Mouse (Mus musculus) heart, postnatal 10 days (tissue): ENCODE measurements at regions not wholly inside any gene's neighbourhood (a gene's known extent, or its start where the extent isn't known, plus 50 kb on each side); places are given as distances from the start of the nearest gene placed in this dataset.
"Not testable (repeated sequence)": the region's sequence is repeated elsewhere in the genome, so short reads cannot be mapped to it uniquely, and the experiment has no call there.

Source experiments
- DNase-seq, 2 experiments: peaks; one replicate each; pipeline ENCODE4 v3.0.0; 2021
- intact Hi-C: fragments of 180-260 bp; cut with DNase I; formaldehyde crosslinking; loops from one replicate; pipeline ENCODE4 v1.15.1; 2025

DNA sequence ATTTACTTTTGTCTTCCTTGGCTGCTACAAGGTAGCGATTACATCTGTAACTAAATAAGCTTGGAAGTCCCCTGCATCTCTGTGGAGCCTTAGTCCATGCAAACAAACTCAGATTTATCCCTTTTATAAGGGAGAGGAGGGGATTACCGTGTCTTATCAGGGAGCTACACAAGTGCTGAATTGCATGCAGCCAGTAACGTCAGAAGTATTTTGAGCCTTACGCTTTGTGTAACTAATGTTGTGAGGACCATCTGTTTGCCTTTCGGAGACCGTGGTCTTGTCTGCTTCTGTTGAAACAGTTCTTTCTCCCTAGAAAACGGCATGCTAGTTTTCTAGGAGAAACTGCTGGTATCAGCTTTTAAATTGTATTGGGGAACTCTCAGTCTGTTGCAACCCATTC is 58.0 kb upstream of the Dmrta1 start:
- intact Hi-C loops: no loop called here
- DNase-seq: no peak

DNA sequence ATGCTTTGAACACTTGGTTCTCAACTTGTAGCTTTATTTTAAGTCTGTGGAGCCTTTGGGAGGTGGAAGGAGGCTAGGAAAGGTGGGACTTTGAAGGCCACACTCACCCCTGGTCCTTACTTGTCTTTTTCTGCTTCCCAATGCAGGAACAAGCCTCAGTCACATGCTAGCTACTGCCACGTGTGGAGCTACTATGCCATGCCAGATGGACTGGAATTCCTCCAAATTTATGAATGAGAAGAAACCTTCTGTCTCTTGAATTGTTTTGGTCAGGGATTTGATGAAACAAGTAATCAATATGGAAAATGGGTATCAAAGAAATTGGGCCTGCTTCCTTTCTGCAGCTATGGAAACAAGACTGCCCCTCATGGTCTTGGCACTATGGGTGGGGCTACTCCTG is 74.5 kb upstream of the Dmrta1 start:
- intact Hi-C loops: no loop called here
- DNase-seq: no peak

DNA sequence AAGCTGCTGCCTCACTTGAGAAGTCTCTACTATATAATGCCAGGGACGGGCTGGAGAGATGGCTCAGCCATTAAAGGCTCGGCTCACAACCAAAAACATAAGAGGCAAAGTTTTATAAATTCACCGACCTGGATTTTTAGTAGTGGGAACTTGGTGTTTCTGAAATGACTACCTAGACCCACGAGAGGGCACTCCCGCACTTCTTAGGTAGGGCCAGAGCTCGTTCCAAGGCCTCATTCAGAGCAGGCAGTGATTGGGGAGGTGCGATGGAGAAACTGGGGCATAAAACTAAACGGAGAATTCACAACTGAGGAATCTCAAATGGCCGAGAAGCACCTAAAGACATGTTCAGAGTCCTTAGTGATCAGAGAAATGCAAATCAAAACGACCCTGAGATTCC is 103.7 kb upstream of the Dmrta1 start:
- intact Hi-C loops: loop anchor here (2.0 kb wide), 1 partner anchor 117 kb away; no protein-coding TSS in a partner anchor
- DNase-seq: peak; percentile 18 to 35

GRCm38 (mm10) chr4:89554711-89555466 is 124.3 kb upstream of the Dmrta1 start:
- no peak for DNase-seq
- intact Hi-C loops: no loop called here

DNA sequence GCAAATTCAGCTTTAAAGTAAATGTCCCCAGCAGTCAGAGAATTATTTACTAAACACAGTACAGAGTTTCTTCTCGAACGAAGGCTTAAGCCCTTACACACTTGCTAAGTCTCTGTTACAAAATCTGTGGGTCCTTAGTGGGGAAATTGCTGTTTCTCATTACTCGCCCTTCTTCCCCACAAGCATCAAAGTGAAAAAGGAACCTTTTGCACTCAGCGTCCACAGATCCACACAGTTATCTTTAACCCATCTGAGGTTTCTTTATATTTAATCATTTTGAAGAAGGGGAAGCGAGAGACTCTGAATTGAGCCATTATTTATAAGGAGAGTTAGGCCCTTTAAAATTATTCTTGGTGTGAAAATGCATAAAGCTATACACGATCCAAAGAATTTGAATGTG is 126.7 kb upstream of the Dmrta1 start:
- intact Hi-C loops: no loop called here
- no peak for DNase-seq

DNA sequence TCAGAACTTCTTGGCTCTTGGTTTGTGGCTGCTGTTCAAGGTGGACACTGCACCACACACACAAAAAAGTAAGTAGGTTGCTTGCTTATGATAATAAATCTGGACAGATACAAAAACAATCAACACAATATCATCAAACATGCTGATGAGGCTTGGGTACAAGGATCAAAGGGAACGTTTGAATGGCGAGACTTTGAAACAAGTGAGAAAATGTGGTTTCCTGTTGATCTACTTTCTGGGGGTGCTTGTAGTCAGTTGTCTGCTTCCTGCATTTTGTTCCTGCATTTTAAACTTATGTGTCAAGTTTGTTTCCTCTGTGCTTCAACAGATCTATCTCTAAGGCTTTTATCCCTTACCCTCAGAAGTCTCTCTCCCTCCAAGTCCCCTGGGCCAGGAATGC is 128.7 kb upstream of the Dmrta1 start:
- intact Hi-C loops: no loop called here
- DNase-seq: no peak

- intact Hi-C loops: loop anchor here (2.0 kb wide), 1 partner anchor 160 kb away; no protein-coding TSS in a partner anchor
- DNase-seq: peak; percentile 27 to 49
Measured at GRCm38 (mm10) chr4:89532462-89532861, 146.8 kb upstream of the Dmrta1 start.

- no peak for DNase-seq
- intact Hi-C loops: no loop called here
Measured at GRCm38 (mm10) chr4:89530050-89530911, 149.0 kb upstream of the Dmrta1 start.

DNA sequence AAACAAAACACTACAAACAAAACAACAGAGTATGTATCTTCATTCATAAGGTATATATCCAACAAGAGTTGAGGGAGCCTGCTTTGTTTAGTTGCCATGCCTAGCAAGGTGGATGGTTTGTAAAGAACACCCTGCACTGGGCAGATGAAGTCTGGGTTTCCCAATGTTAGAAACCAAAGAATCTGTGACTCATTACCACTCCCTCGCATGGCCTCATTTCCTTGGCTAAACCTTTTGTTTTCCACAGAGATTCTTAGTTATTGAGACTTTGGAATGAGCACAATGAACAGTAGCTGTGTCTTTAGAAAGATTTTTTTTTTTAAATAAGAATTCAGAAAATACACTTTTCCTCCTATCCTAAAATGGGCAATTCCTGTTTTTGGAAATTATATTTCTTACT is 151.3 kb upstream of the Dmrta1 start:
- DNase-seq: no peak
- intact Hi-C loops: loop anchor here (10.0 kb wide), 1 partner anchor 663 kb away; no protein-coding TSS in a partner anchor

DNA sequence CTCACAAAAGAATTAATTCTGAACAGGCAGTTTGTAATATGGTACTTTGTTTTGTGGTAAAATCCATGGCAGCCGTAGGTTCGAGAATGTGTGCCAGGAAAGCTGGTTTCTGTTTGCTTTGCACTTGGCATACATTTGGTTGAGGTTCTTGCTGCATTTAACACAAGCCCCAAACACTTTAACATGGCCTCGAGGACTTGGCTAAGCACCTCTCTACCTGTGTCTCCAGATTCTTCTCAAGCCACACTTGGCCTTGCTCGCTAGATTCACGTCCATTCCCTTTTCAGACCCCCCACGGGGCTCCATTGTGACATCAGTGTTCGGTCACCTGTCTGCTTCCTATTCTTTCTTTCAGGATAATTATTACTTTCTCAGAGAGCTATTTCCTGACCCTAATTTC is 151.9 kb upstream of the Dmrta1 start:
- intact Hi-C loops: loop anchor here (10.0 kb wide), 1 partner anchor 663 kb away; no protein-coding TSS in a partner anchor
- DNase-seq: no peak

DNA sequence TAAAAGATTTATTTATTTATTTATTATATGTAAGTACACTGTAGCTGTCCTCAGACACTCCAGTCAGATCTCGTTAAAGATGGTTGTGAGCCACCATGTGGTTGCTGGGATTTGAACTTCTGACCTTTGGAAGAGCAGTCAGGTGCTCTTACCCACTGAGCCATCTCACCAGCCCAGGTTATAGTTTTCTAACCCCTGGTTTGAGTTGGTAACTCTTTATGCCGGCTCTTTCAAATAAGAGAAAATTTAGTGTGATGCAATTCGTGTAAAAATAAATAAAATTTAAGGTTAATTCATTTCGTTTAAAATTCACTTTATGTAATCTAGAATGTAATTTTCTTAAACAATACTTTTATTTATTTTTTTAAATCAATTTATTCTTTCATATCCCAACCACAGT is 153.7 kb upstream of the Dmrta1 start:
- DNase-seq: not testable (repeated sequence)
- intact Hi-C loops: loop anchor here (10.0 kb wide), 1 partner anchor 661 kb away; no protein-coding TSS in a partner anchor

DNA sequence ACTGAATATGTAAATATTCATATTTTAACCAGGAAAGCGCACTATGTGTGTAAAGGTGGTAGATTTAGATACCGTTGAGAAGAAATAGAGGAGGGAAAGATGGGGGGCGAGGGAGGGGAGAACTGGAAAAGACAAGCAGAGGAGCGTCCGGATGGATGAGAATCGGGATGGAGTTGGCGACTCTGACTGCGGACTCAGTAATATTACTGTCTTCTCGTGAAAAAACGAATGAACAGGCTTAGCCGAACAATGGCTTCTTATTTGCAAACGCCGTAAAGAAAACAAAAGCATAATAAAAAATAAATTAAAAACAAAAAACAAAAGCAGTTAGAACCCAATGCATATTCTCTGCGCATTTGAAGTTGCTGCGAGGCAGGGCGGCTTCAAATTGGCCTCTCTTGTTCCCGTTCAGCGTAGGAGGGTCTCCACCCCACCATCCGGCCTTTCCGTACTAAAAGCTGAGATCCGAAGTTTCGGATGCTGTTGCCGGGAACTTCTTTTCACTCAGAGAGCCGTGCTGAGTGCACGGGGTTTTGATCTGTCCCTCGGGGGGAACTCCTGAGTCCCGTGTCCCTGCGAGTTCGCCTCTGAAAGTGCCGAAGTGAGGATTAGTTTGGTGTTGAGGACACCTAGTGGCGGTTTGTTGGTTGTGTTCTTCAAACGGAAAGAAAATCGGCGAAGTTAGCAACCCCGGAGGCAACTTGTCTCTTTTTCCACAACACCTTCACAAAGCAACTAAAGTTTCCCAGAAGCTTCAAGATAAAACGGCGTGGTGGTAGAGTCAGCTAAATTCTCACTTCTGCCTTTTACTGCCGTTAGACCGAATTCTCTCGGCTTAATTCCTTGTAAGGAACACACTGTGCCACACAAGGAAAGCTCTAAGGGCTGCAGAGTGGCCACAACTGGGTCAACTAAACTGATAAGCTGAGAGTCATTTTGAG is 154.7 kb upstream of the Dmrta1 start:
- DNase-seq: peak; percentile 68 to 74
- intact Hi-C loops: loop anchor here (1.0 to 10.0 kb wide), 4 partner anchors 97 to 660 kb away; partner anchors contain the start of gene Cdkn2a

GRCm38 (mm10) chr4:89523423-89524259 is 155.6 kb upstream of the Dmrta1 start:
- intact Hi-C loops: loop anchor here (1.0 to 10.0 kb wide), 4 partner anchors 96 to 659 kb away; partner anchors contain the start of gene Cdkn2a
- peak in 1 of 2 experiments; percentile 5 for DNase-seq

- intact Hi-C loops: no loop called here
- DNase-seq: no peak
Measured at GRCm38 (mm10) chr4:89518027-89518426, 161.2 kb upstream of the Dmrta1 start.

DNA sequence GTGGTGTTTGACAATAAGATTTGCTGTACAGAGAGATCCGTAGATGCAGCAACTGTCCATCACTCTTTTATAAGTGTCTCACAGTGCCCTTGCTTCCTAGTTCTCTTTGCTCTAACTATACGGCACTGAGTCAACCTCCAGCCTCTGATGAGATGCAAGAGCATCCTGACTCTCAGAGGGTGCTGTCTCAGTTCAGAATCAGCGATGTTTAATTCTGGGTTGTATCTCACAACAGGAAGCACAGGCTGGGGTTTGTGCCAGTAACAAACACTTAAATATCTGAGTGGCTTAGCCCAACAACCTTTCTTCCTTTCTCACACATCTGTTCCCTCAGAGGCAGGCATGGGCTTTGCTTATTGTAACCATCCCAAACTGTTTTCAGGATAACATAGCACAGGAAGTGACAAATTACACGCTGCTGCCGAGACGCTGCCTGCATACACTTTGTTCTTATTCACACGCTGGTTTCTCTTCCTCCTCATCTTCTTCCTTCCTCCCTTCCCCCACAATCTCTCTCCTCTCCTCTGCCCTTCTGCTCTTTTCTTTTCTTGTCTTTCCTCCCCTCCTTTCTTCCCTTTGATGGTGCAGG is 163.3 kb upstream of the Dmrta1 start:
- no peak for DNase-seq
- intact Hi-C loops: no loop called here

DNA sequence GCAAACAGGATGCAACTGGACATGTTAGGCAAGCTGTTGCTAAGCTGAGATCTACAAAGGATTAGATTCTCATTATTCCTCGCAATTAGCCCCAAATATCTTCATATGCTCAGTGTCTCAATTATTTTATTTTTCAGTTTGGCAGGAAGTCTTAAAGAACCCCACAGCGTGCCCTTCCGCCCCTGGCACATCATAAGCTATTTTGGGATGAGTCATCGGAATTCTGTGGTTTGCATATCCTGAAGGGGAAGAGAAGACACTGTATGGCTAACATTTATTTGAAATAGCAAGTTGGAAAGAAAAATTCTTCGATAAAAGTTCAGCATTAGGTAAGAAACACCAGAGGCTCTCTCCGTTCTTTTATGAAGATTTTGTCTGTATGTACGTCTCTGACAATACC is 164.3 kb upstream of the Dmrta1 start:
- DNase-seq: no peak
- intact Hi-C loops: no loop called here

DNA sequence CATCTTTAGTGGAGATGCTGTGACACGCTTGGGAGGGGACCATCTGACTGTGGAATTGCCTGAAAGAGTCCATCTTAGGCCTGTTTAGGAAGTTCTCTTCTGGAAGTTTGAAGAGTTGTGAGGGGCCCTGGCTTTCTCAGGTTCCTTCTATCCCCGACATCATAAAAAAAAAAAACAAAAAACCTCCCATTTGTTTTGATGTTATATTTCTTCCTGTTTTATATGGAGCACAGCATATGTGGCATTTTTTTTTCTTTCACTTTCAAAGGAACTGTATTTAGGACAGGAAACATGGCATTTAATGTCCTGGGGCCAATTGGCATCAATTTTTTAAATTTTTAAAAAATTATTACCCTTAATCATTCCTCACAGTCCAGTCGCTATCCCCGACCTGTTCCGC is 168.6 kb upstream of the Dmrta1 start:
- no peak for DNase-seq
- intact Hi-C loops: no loop called here

DNA sequence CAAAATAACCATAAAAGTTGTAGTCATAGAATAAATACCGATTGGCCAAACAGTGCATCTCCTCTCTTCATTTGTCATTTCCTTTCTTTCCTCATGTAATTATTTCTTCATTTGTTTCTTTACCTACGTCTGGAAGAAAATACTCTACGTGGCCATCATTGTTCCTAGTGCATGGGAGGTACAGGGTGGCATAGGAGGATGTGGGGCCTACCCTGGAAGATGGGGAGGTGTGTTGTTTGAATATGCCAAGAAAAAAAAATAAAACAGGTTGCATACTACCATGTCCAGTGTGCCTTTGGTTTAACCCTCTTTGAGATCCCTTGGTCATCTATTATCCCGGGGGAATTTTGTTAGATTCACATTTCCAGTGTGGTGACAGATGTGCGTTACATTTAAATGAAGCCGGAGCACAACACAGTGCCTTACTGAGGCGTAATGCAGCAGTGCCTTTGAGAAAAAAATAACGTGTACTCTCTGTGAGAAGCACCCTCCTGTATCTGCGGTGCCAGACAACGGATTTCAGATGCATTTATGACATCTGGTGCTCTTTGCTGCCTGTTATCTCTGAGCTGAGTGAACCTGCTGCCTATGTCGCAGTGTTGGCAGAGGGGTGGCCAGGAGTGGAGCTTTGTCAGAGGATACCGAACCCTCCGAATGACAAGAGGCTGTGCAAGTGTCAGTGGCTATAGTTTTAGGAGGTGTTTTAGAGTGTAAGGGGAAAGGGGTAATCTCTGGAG is 169.4 kb upstream of the Dmrta1 start:
- intact Hi-C loops: no loop called here
- no peak for DNase-seq
